Mouse (Mus musculus) kidney, embryonic 14.5 days (tissue): ENCODE data around the gene Nacc1. TPM values are rescaled to one million over a fixed set of nuclear protein-coding genes. Genes with fewer than 3 reads are reported as not detected.
"Not testable (repeated sequence)": the region's sequence is repeated elsewhere in the genome, so short reads cannot be mapped to it uniquely, and the experiment has no call there.

Experiments used
- ATAC-seq: fragments of 200-750 bp; cut with Nextera tagmentation; 2 replicates; pipeline ENCODE4 v1.8.0; 2017; ENCODE audit warnings: moderate number of reproducible peaks, mild to moderate bottlenecking, moderate TSS enrichment, moderate library complexity; ENCODE audit not compliant: low FRiP score, low TSS enrichment
- H3K27ac ChIP-seq: fragments of 300-500 bp; sonication (generic); 2 replicates; pipeline ENCODE4 v1.5.1; 2014; ENCODE audit warnings: low read depth, mild to moderate bottlenecking, low read length, moderate library complexity, mixed read lengths
- H3K27me3 ChIP-seq: fragments of 300-500 bp; sonication (generic); 2 replicates; pipeline ENCODE4 v1.6.1; 2014; ENCODE audit warnings: mild to moderate bottlenecking, low read length; ENCODE audit not compliant: control insufficient read depth, insufficient read depth
- H3K36me3 ChIP-seq: fragments of 300-500 bp; sonication (generic); 2 replicates; pipeline ENCODE4 v1.6.1; 2014; ENCODE audit warnings: low read length, mixed read lengths; ENCODE audit not compliant: control insufficient read depth, insufficient read depth
- H3K4me1 ChIP-seq: fragments of 300-500 bp; sonication (generic); 2 replicates; pipeline ENCODE4 v1.6.1; 2014; ENCODE audit warnings: low read length, mixed read lengths; ENCODE audit not compliant: control insufficient read depth, insufficient read depth
- H3K4me2 ChIP-seq: fragments of 300-500 bp; sonication (generic); replicated peaks from 2 replicates; pipeline ENCODE4 v1.6.1; 2014; ENCODE audit warnings: low read depth, mild to moderate bottlenecking, low read length
- H3K4me3 ChIP-seq: fragments of 300-500 bp; sonication (generic); 2 replicates; pipeline ENCODE4 v1.5.1; 2014; ENCODE audit warnings: mild to moderate bottlenecking, low read length
- H3K9ac ChIP-seq: fragments of 300-500 bp; sonication (generic); 2 replicates; pipeline ENCODE4 v1.6.1; 2014; ENCODE audit warnings: low read depth, mild to moderate bottlenecking, low read length, moderate library complexity
- H3K9me3 ChIP-seq: fragments of 300-500 bp; sonication (generic); 2 replicates; pipeline ENCODE4 v1.6.1; 2016; ENCODE audit warnings: low read length; ENCODE audit not compliant: control insufficient read depth
- WGBS: fragments of 180-500 bp; shearing (Covaris S2); extraction: QIAGEN DNeasy Blood & Tissue Kit; methylation state at CpG from one replicate; pipeline ENCODE4 v1.1.7; 2014; 5-methylcytosine and 5-hydroxymethylcytosine counted together
- polyA plus RNA-seq: library from polyadenylated mRNA; unstranded; fragments of >200 nt; fragmentation: Nextera tagmentation; extraction: Ambion mirVana; gene quantifications from 2 replicates; pipeline ENCODE4 v1.2.1, GENCODE M21; 2014

The Nacc1 gene
- polyA plus RNA-seq, 1 experiment from 2014 or later: 33.1 TPM

GRCm38 (mm10) chr8:84686191-84687002 is 1.3 kb downstream of the Nacc1 start, which contains the start of gene Trmt1:
Gene Trmt1, plus strand, starts transcription at chr8:84686307.
- 10% methylated on average over 20 of the region's 20 CpGs for WGBS
- Histone ChIP-seq H3K36me3 (peaks cover 29% of the 10 kb centered on the region; the same call in 1 of the 2 replicates), H3K9me3 (no peaks in the 10 kb centered on the region), H3K4me3 (peak within 1 kb of the TSS; percentile 91), H3K9ac (peak within 1 kb of the TSS; percentile 97), H3K27me3 (no peaks in the 10 kb centered on the region), H3K4me2 (peak within 1 kb of the TSS; percentile 84), H3K27ac (peak within 1 kb of the TSS; percentile 92; the same call in 1 of the 2 replicates), H3K4me1 (peaks cover 25% of the 10 kb centered on the region)
- peak; percentile 18 for ATAC-seq

DNA sequence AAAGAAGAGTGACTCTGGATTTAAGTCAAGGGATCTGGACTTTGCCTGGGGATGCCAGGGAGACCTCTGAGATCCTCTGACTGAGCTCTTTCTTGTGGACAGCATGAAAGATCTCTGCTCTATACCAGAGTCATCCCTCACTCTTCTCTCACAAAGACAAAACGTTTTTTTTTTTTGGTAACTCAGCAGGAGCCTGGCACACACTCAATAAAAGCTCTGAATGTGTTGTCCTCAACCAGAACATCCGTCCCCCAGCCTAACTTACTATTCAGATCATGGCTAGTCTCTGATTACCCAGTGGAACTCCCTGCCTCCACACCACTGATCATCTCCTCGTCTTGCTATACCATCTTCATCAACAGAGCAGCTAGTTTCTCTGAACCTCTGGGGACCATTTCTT is 3.1 kb downstream of the Nacc1 start:
- WGBS: 80% methylated on average over 3 of the region's 3 CpGs

GRCm38 (mm10) chr8:84682257-84682656 is 5.4 kb downstream of the Nacc1 start:
- no peak overlapping the region for H3K4me2 ChIP-seq
- no peak overlapping the region for H3K9ac ChIP-seq
- H3K27me3 ChIP-seq: no peaks in the 10 kb centered on the region
- H3K9me3 ChIP-seq: no peaks in the 10 kb centered on the region
- H3K27ac ChIP-seq: no peak overlapping the region
- 82% methylated on average over 2 of the region's 2 CpGs for WGBS
- no peak for ATAC-seq
- H3K4me3 ChIP-seq: no peak overlapping the region
- H3K4me1 ChIP-seq: peaks cover 18% of the 10 kb centered on the region
- H3K36me3 ChIP-seq: peaks cover 36% of the 10 kb centered on the region; the same call in 1 of the 2 replicates

More for the DNA sequence above, 3.1 kb downstream of the Nacc1 start:
- Histone ChIP-seq H3K4me2 (no peak overlapping the region), H3K9me3 (no peaks in the 10 kb centered on the region), H3K27ac (no peak overlapping the region), H3K36me3 (peaks cover 33% of the 10 kb centered on the region; the same call in 1 of the 2 replicates), H3K27me3 (no peaks in the 10 kb centered on the region), H3K9ac (no peak overlapping the region), H3K4me1 (peaks cover 18% of the 10 kb centered on the region), H3K4me3 (no peak overlapping the region)
- ATAC-seq: no peak

DNA sequence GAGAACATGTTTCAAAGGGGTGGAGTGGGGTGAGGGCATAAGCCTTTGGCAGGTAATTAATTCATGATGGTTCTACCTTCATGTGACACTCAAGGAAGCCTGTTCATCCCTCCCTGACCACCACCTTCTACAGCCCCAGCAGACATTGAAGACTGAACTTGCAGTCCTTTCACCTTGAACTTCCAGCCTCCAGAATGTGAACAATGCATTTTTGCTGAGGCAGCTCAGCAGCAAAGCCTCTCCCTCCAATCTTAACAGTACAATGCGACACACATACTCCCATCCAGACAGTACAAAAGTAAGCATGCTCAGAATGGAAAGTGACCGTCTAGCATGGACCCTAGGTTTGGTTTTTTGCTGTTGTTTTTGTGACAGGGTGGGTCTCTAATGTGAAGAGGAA is 6.2 kb downstream of the Nacc1 start:
- Histone ChIP-seq H3K4me2 (no peak overlapping the region), H3K36me3 (peaks cover 39% of the 10 kb centered on the region; the same call in 1 of the 2 replicates), H3K27ac (no peak overlapping the region), H3K9ac (no peak overlapping the region), H3K9me3 (no peaks in the 10 kb centered on the region), H3K4me1 (peaks cover 18% of the 10 kb centered on the region), H3K27me3 (no peaks in the 10 kb centered on the region), H3K4me3 (no peak overlapping the region)
- WGBS: 89% methylated on average over 2 of the region's 2 CpGs
- ATAC-seq: no peak

DNA sequence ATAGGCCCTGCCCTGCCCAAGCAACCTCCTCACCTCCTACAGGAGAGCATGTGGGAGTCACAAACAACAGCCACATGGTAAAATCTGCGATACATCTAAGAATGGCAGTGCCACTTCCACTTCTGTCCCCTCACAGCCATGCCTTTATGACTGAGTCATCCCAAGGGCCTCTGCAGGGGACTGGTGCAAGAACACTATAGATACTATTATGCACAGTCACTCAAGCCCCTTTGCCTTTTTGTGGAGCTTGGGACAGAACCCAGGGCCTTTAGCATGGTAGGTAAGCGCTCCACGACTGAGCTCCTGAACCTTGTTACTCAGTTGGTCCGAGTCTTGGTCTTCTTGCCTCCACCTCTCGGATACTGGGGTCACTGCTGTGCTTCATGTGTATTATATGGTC is 10.4 kb downstream of the Nacc1 start:
- no peaks in the 10 kb centered on the region for H3K4me1 ChIP-seq
- H3K9me3 ChIP-seq: no peaks in the 10 kb centered on the region
- H3K4me3 ChIP-seq: no peak overlapping the region
- peaks cover 64% of the 10 kb centered on the region for H3K36me3 ChIP-seq
- no peak for ATAC-seq
- no peak overlapping the region for H3K27ac ChIP-seq
- H3K4me2 ChIP-seq: no peak overlapping the region
- H3K9ac ChIP-seq: no peak overlapping the region
- WGBS: 94% methylated on average over 5 of the region's 5 CpGs
- H3K27me3 ChIP-seq: no peaks in the 10 kb centered on the region

GRCm38 (mm10) chr8:84670295-84671006 is 17.2 kb downstream of the Nacc1 start:
- WGBS: 78% methylated on average over 5 of the region's 5 CpGs
- not testable (repeated sequence) for H3K4me3 ChIP-seq, H3K27ac ChIP-seq, H3K4me2 ChIP-seq, H3K9ac ChIP-seq, H3K9me3 ChIP-seq, H3K4me1 ChIP-seq, H3K27me3 ChIP-seq
- ATAC-seq: peak; percentile 33; the same call in 1 of the 2 replicates
- peaks cover 43% of the 10 kb centered on the region for H3K36me3 ChIP-seq

DNA sequence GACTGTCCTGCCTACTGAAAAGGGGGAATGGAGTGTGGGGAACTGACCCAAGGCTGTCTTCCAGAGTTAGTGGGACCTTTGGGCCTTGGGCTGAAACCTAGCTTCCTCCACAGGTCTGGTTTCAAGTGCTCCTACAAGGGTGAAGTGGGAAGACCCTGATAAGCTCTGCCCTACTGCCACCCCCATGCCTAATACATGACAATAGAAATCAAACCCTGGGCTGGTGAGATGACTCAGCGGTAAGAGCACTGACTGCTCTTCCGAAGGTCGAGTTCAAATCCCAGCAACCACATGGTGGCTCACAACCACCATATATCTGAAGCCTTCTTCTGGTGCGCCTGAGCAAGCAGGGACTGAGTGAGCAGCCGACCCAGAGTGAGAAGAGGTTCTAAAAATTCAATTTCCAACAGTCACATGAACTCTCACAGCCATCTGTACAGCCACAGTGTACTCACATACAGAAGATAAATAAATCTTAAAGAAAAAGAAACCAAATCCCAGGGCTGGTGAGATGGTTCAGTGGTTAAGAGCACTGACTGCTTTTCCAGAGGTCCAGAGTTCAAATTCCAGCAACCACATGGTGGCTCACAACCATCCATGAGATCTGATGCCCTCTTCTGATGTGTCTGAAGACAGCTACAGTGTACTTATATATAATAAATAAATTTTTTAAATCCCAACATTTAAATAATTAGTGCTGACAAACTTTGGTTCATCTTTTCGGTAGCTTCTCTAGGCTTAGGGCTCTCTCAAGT is 18.8 kb downstream of the Nacc1 start:
- no peak overlapping the region for H3K27ac ChIP-seq
- H3K4me2 ChIP-seq: no peak overlapping the region
- peaks cover 28% of the 10 kb centered on the region for H3K36me3 ChIP-seq
- 0 out of 2 replicates have a peak, but pooled peaks cover 8% of the 10 kb centered on the region for H3K4me1 ChIP-seq
- 75% methylated on average over 6 of the region's 6 CpGs for WGBS
- H3K9ac ChIP-seq: no peak overlapping the region
- ATAC-seq: no peak
- H3K4me3 ChIP-seq: no peak overlapping the region
- H3K27me3 ChIP-seq: no peaks in the 10 kb centered on the region
- H3K9me3 ChIP-seq: no peaks in the 10 kb centered on the region

DNA sequence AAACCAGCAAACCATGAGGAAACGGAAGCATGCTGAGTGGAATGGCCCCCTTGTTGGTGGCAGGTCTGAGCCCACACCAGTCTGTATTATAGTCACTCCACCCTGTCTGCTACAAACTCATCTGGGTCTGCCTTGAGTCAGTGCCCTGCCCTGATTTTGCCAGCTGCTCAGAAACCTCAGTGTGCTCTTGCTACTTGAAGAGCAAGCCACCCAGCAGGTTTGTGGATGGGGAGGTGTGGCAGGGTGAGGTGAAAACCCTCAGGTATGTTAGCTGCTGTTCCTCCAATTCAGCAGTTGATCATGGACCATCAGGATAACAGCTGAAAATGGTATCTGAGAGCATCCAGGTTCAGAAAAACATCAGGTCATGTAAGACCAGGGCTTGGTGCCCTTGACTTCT is 19.6 kb downstream of the Nacc1 start:
- Histone ChIP-seq H3K9ac (no peak overlapping the region), H3K4me2 (no peak overlapping the region), H3K27me3 (no peaks in the 10 kb centered on the region), H3K4me3 (no peak overlapping the region), H3K36me3 (peaks cover 21% of the 10 kb centered on the region), H3K4me1 (peaks cover 8% of the 10 kb centered on the region; the same call in 1 of the 2 replicates), H3K27ac (no peak overlapping the region), H3K9me3 (no peaks in the 10 kb centered on the region)
- ATAC-seq: no peak
- WGBS: 74% methylated on average over 1 of the region's 1 CpGs
